Mouse (Mus musculus): ENCODE results near the gene Scly. TPM values are rescaled to one million over a fixed set of nuclear protein-coding genes. Genes with fewer than 3 reads are reported as not detected.

The Scly gene
- polyA plus RNA-seq, 1 experiment, result 113 TPM

DNA sequence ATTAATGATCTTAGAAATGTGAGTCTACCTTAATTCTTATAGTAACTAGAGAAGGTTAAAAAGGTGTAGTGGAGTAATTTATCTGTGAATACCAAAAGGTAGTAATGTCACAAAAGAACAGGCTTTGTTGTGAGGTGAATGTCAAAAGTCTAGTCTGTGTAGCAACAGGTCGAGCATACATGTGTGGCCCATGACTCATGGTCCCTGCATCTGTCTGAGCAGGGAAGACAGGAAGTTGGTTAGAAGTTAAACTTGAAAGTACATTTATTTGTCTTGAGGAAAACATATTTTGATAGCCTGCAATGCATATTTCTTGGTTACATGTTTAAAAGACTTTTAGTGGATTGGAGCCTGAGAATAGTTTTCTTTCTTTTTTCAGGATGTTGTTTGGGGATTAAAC, 19.0 kb upstream of the Scly start:
- Histone ChIP-seq H3K4me3 (ENCODE audit: insufficient read depth, low read depth, low read length) (no peak overlapping the region), H3K27me3 (replicated peaks; ENCODE audit: control insufficient read depth, insufficient read depth, low read length) (no peaks in the 10 kb centered on the region), H3K36me3 (ENCODE audit: control insufficient read depth, insufficient read depth, low read length) (peaks cover 13% of the 10 kb centered on the region), H3K4me1 (ENCODE audit: control insufficient read depth, insufficient read depth, low read length) (no peaks in the 10 kb centered on the region), H3K27ac (ENCODE audit: insufficient read depth, low read depth, low read length) (no peak overlapping the region)
- no peak for DNase-seq
- TF ChIP-seq POLR2A (IDR thresholded peaks at IDR 0.05; ENCODE audit: low read depth, low read length), result no peak
- no peak for TF ChIP-seq CTCF (conservative IDR thresholded peaks at IDR 0.05; ENCODE audit: insufficient read depth, insufficient read length, low read depth, low read length)
- WGBS, result 74% methylated on average over 1 of the region's 1 CpGs

- H3K27ac ChIP-seq (ENCODE audit: insufficient read depth, low read depth, low read length), result no peak overlapping the region
- no peak overlapping the region for H3K4me3 ChIP-seq (ENCODE audit: insufficient read depth, low read depth, low read length)
- TF ChIP-seq CTCF (conservative IDR thresholded peaks at IDR 0.05; ENCODE audit: insufficient read depth, insufficient read length, low read depth, low read length) (no peak), POLR2A (IDR thresholded peaks at IDR 0.05; ENCODE audit: low read depth, low read length) (no peak)
- peaks cover 8% of the 10 kb centered on the region for H3K36me3 ChIP-seq (ENCODE audit: control insufficient read depth, insufficient read depth, low read length)
- 97% methylated on average over 1 of the region's 1 CpGs for WGBS
- no peaks in the 10 kb centered on the region for H3K27me3 ChIP-seq (replicated peaks; ENCODE audit: control insufficient read depth, insufficient read depth, low read length)
- DNase-seq, result no peak
- H3K4me1 ChIP-seq (ENCODE audit: control insufficient read depth, insufficient read depth, low read length), result 0 out of 2 replicates have a peak, but pooled peaks cover 2% of the 10 kb centered on the region
Measured at GRCm38 (mm10) chr1:91282582-91282981, 15.6 kb upstream of the Scly start.

DNA sequence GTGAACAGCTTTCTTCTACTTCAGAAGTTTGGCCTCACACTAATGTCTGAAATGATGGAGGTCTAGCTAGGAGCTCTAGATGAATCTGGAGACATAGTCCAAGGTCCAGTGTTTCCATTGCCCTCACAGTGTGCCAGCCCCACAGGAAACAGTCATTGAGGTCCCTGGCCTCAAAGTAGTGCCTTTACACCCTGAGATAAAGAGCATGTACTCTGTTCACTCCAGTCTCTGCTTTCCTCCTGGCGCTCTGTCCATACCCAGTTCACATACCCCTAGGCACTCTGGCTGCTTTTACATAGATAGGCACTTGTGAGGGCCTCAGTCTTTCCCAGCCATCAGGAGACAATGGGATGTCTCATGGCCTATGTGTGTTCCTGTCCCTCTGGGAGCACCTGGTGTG, 8.8 kb upstream of the Scly start:
- no peak overlapping the region for H3K27ac ChIP-seq (ENCODE audit: insufficient read depth, low read depth, low read length)
- no peaks in the 10 kb centered on the region for H3K27me3 ChIP-seq (replicated peaks; ENCODE audit: control insufficient read depth, insufficient read depth, low read length)
- no peaks in the 10 kb centered on the region for H3K36me3 ChIP-seq (ENCODE audit: control insufficient read depth, insufficient read depth, low read length)
- 90% methylated on average over 1 of the region's 1 CpGs for WGBS
- H3K4me3 ChIP-seq (ENCODE audit: insufficient read depth, low read depth, low read length), result no peak overlapping the region
- H3K4me1 ChIP-seq (ENCODE audit: control insufficient read depth, insufficient read depth, low read length), result peaks cover 16% of the 10 kb centered on the region; the same call in 1 of the 2 replicates
- no peak for TF ChIP-seq CTCF (conservative IDR thresholded peaks at IDR 0.05; ENCODE audit: insufficient read depth, insufficient read length, low read depth, low read length)
- TF ChIP-seq POLR2A (IDR thresholded peaks at IDR 0.05; ENCODE audit: low read depth, low read length), result no peak
- peak; percentile 25 for DNase-seq

GRCm38 (mm10) chr1:91292101-91292825, 5.9 kb upstream of the Scly start:
- Histone ChIP-seq H3K27me3 (replicated peaks; ENCODE audit: control insufficient read depth, insufficient read depth, low read length) (no peaks in the 10 kb centered on the region), H3K36me3 (ENCODE audit: control insufficient read depth, insufficient read depth, low read length) (no peaks in the 10 kb centered on the region), H3K4me3 (ENCODE audit: insufficient read depth, low read depth, low read length) (no peak overlapping the region), H3K4me1 (ENCODE audit: control insufficient read depth, insufficient read depth, low read length) (peaks cover 16% of the 10 kb centered on the region; the same call in 1 of the 2 replicates), H3K27ac (ENCODE audit: insufficient read depth, low read depth, low read length) (peak overlapping the region; percentile 46; the same call in 1 of the 2 replicates)
- TF ChIP-seq POLR2A (IDR thresholded peaks at IDR 0.05; ENCODE audit: low read depth, low read length) (no peak), CTCF (conservative IDR thresholded peaks at IDR 0.05; ENCODE audit: insufficient read depth, insufficient read length, low read depth, low read length) (no peak)
- WGBS, result 60% methylated on average over 11 of the region's 11 CpGs
- DNase-seq, result peak; percentile 62

GRCm38 (mm10) chr1:91295544-91295943, 2.6 kb upstream of the Scly start:
- no peaks in the 10 kb centered on the region for H3K36me3 ChIP-seq (ENCODE audit: control insufficient read depth, insufficient read depth, low read length)
- peaks cover 28% of the 10 kb centered on the region for H3K4me1 ChIP-seq (ENCODE audit: control insufficient read depth, insufficient read depth, low read length)
- no peak for TF ChIP-seq POLR2A (IDR thresholded peaks at IDR 0.05; ENCODE audit: low read depth, low read length)
- TF ChIP-seq CTCF (conservative IDR thresholded peaks at IDR 0.05; ENCODE audit: insufficient read depth, insufficient read length, low read depth, low read length), result no peak
- H3K27me3 ChIP-seq (replicated peaks; ENCODE audit: control insufficient read depth, insufficient read depth, low read length), result no peaks in the 10 kb centered on the region
- no peak overlapping the region for H3K27ac ChIP-seq (ENCODE audit: insufficient read depth, low read depth, low read length)
- WGBS, result 87% methylated on average over 6 of the region's 6 CpGs
- H3K4me3 ChIP-seq (ENCODE audit: insufficient read depth, low read depth, low read length), result no peak overlapping the region
- DNase-seq, result no peak

DNA sequence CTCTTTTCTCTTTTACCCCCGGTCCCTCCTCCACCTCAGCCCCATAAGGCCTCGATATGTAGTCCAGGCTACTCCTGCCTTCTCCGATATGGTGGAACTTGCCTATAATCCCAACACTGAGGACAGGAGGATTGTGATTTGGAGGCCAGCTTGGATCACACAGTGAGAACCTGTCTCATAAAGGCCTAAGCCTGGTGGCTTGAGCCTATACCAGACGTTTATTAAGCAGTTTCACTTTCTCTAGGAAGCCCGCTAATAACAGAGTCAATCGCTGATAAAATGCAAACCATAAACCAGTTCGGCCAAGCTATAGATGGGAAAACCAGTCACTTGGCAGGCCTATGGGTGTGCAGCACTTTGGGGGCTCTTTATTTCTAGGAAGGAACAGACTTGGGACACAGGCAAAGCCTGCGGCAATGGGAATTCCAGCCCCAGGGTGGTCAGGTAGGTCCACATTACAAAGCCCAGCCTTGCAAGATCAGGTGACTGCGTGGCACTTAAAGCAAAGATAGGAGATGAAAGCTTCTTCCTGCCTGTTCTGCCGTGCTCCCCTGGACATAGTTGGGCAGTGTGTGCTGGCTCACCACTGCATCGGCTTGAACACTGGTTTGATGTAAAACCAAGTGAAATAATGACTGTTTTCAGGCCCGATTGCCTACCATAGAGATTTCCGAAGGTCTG, 1.0 kb downstream of the Scly start:
- peaks cover 37% of the 10 kb centered on the region for H3K4me1 ChIP-seq (ENCODE audit: control insufficient read depth, insufficient read depth, low read length)
- H3K36me3 ChIP-seq (ENCODE audit: control insufficient read depth, insufficient read depth, low read length), result no peaks in the 10 kb centered on the region; the same call in 1 of the 2 replicates
- WGBS, result 51% methylated on average over 13 of the region's 13 CpGs
- H3K27me3 ChIP-seq (replicated peaks; ENCODE audit: control insufficient read depth, insufficient read depth, low read length), result no peaks in the 10 kb centered on the region
- no peak for DNase-seq
- peak overlapping the region; percentile 90 for H3K4me3 ChIP-seq (ENCODE audit: insufficient read depth, low read depth, low read length)
- TF ChIP-seq CTCF (conservative IDR thresholded peaks at IDR 0.05; ENCODE audit: insufficient read depth, insufficient read length, low read depth, low read length) (no peak), POLR2A (IDR thresholded peaks at IDR 0.05; ENCODE audit: low read depth, low read length) (no peak)
- peak overlapping the region; percentile 88 for H3K27ac ChIP-seq (ENCODE audit: insufficient read depth, low read depth, low read length)

Data from kidney, adult 2 months (tissue).